Mouse (Mus musculus): ENCODE results near the gene Krtap13-1. TPM values are rescaled to one million over a fixed set of nuclear protein-coding genes. Genes with fewer than 3 reads are reported as not detected.

Krtap13-1 gene
- polyA plus RNA-seq, 1 experiment from 2014 or later, result not detected

Other genes with a start within 250 kb of the Krtap13-1 start
- not detected in 2 replicates for gene Cldn17, start 221.9 kb upstream of the Krtap13-1 start, polyA plus RNA-seq (2014; fragmentation: Nextera tagmentation; extraction: Ambion mirVana)
- not detected in 2 replicates for gene Cldn8, start 165.7 kb upstream of the Krtap13-1 start, polyA plus RNA-seq (2014; fragmentation: Nextera tagmentation; extraction: Ambion mirVana)
- gene Krtap24-1, start 116.6 kb upstream of the Krtap13-1 start, polyA plus RNA-seq (2014; fragmentation: Nextera tagmentation; extraction: Ambion mirVana), result not detected in 2 replicates
- gene 2310079G19Rik, start 101.2 kb upstream of the Krtap13-1 start, polyA plus RNA-seq (2014; fragmentation: Nextera tagmentation; extraction: Ambion mirVana), result not detected in 2 replicates
- gene Krtap26-1, start 81.1 kb upstream of the Krtap13-1 start, polyA plus RNA-seq (2014; fragmentation: Nextera tagmentation; extraction: Ambion mirVana), result not detected in 2 replicates
- not detected in 2 replicates for gene Krtap27-1, start 57.2 kb upstream of the Krtap13-1 start, polyA plus RNA-seq (2014; fragmentation: Nextera tagmentation; extraction: Ambion mirVana)
- not detected in 2 replicates for gene 2310061N02Rik, start 20.9 kb upstream of the Krtap13-1 start, polyA plus RNA-seq (2014; fragmentation: Nextera tagmentation; extraction: Ambion mirVana)
- gene Krtap13, start 22.8 kb downstream of the Krtap13-1 start, polyA plus RNA-seq (2014; fragmentation: Nextera tagmentation; extraction: Ambion mirVana), result not detected in 2 replicates
- not detected in 2 replicates for gene 2310034C09Rik, start 30.0 kb downstream of the Krtap13-1 start, polyA plus RNA-seq (2014; fragmentation: Nextera tagmentation; extraction: Ambion mirVana)
- gene 2310057N15Rik, start 45.3 kb downstream of the Krtap13-1 start, polyA plus RNA-seq (2014; fragmentation: Nextera tagmentation; extraction: Ambion mirVana), result not detected in 2 replicates
- not detected in 2 replicates for gene Gm5965, start 49.0 kb downstream of the Krtap13-1 start, polyA plus RNA-seq (2014; fragmentation: Nextera tagmentation; extraction: Ambion mirVana)
- gene Gm20741, start 83.4 kb downstream of the Krtap13-1 start, polyA plus RNA-seq (2014; fragmentation: Nextera tagmentation; extraction: Ambion mirVana), result not detected in 2 replicates
- not detected in 2 replicates for gene Krtap15, start 91.4 kb downstream of the Krtap13-1 start, polyA plus RNA-seq (2014; fragmentation: Nextera tagmentation; extraction: Ambion mirVana)
- not detected in 2 replicates for gene Krtap14, start 97.3 kb downstream of the Krtap13-1 start, polyA plus RNA-seq (2014; fragmentation: Nextera tagmentation; extraction: Ambion mirVana)
- gene Krtap19-1, start 140.5 kb downstream of the Krtap13-1 start, polyA plus RNA-seq (2014; fragmentation: Nextera tagmentation; extraction: Ambion mirVana), result not detected in 2 replicates
- gene Krtap19-2, start 145.4 kb downstream of the Krtap13-1 start, polyA plus RNA-seq (2014; fragmentation: Nextera tagmentation; extraction: Ambion mirVana), result not detected in 2 replicates
- not detected in 2 replicates for gene Krtap19-3, start 149.2 kb downstream of the Krtap13-1 start, polyA plus RNA-seq (2014; fragmentation: Nextera tagmentation; extraction: Ambion mirVana)
- not detected in 2 replicates for gene Krtap19-4, start 156.2 kb downstream of the Krtap13-1 start, polyA plus RNA-seq (2014; fragmentation: Nextera tagmentation; extraction: Ambion mirVana)
- not detected in 2 replicates for gene Krtap19-5, start 167.6 kb downstream of the Krtap13-1 start, polyA plus RNA-seq (2014; fragmentation: Nextera tagmentation; extraction: Ambion mirVana)
- gene Krtap19-9b, start 203.4 kb downstream of the Krtap13-1 start, polyA plus RNA-seq (2014; fragmentation: Nextera tagmentation; extraction: Ambion mirVana), result not detected in 2 replicates
- not detected in 2 replicates for gene Krtap16-3, start 234.0 kb downstream of the Krtap13-1 start, polyA plus RNA-seq (2014; fragmentation: Nextera tagmentation; extraction: Ambion mirVana)

Measured in hindbrain, embryonic 14.5 days (tissue).